Mouse (Mus musculus) hindbrain, embryonic 13.5 days (tissue): Measurements from ENCODE around the gene Ralgapa2. TPM values are rescaled to one million over a fixed set of nuclear protein-coding genes. Genes with fewer than 3 reads are reported as not detected.

Experiments
- ATAC-seq: fragments of 200-750 bp; cut with Nextera tagmentation; 2 replicates; pipeline ENCODE4 v1.8.0; 2017; ENCODE audit warnings: moderate TSS enrichment; ENCODE audit not compliant: low FRiP score
- H3K27ac ChIP-seq: fragments of 300-500 bp; sonication (generic); 2 replicates; pipeline ENCODE4 v1.5.1; 2015; ENCODE audit warnings: inconsistent platforms, mild to moderate bottlenecking, moderate library complexity
- H3K27me3 ChIP-seq: fragments of 300-500 bp; sonication (generic); 2 replicates; pipeline ENCODE4 v1.6.1; 2015; ENCODE audit warnings: mild to moderate bottlenecking, inconsistent platforms
- H3K36me3 ChIP-seq: fragments of 300-500 bp; sonication (generic); 2 replicates; pipeline ENCODE4 v1.6.1; 2015; ENCODE audit warnings: mild to moderate bottlenecking, inconsistent platforms
- H3K4me1 ChIP-seq: fragments of 300-500 bp; sonication (generic); replicated peaks from 2 replicates; pipeline ENCODE4 v1.6.1; 2015; ENCODE audit warnings: inconsistent platforms
- H3K4me2 ChIP-seq: fragments of 300-500 bp; sonication (generic); 2 replicates; pipeline ENCODE4 v1.6.1; 2015; ENCODE audit warnings: inconsistent platforms, mild to moderate bottlenecking, moderate library complexity
- H3K4me3 ChIP-seq: fragments of 300-500 bp; sonication (generic); 2 replicates; pipeline ENCODE4 v1.5.1; 2015; ENCODE audit warnings: mild to moderate bottlenecking, inconsistent platforms
- H3K9ac ChIP-seq: fragments of 300-500 bp; sonication (generic); 2 replicates; pipeline ENCODE4 v1.6.1; 2015; ENCODE audit warnings: mild to moderate bottlenecking, inconsistent platforms
- H3K9me3 ChIP-seq: fragments of 300-500 bp; sonication (generic); 2 replicates; pipeline ENCODE4 v1.6.1; 2016; ENCODE audit warnings: inconsistent platforms
- WGBS: fragments of 180-500 bp; shearing (Covaris S2); methylation state at CpG from one replicate; pipeline ENCODE4 v1.1.7; 2015; 5-methylcytosine and 5-hydroxymethylcytosine counted together
- polyA plus RNA-seq: library from polyadenylated mRNA; unstranded; fragments of >200 nt; fragmentation: Nextera tagmentation; extraction: Ambion mirVana; gene quantifications from 2 replicates; pipeline ENCODE4 v1.2.1, GENCODE M21; 2015

Ralgapa2 gene
- polyA plus RNA-seq, 1 experiment from 2014 or later: 13.2 TPM

GRCm38 (mm10) chr2:146493354-146493946 lies 18.7 kb downstream of the Ralgapa2 start:
- no peak overlapping the region for H3K4me2 ChIP-seq
- no peak overlapping the region for H3K27ac ChIP-seq
- no peak for ATAC-seq
- no peaks in the 10 kb centered on the region for H3K27me3 ChIP-seq
- H3K4me1 ChIP-seq: no peaks in the 10 kb centered on the region; the same call in 1 of the 2 replicates
- no peak overlapping the region for H3K4me3 ChIP-seq
- WGBS: 97% methylated on average over 1 of the region's 1 CpGs
- H3K9ac ChIP-seq: no peak overlapping the region
- no peaks in the 10 kb centered on the region for H3K36me3 ChIP-seq
- no peaks in the 10 kb centered on the region for H3K9me3 ChIP-seq

GRCm38 (mm10) chr2:146491830-146492610 lies 20.1 kb downstream of the Ralgapa2 start:
- Histone ChIP-seq H3K36me3 (no peaks in the 10 kb centered on the region), H3K27me3 (no peaks in the 10 kb centered on the region), H3K4me3 (no peak overlapping the region), H3K27ac (no peak overlapping the region), H3K9me3 (no peaks in the 10 kb centered on the region), H3K4me1 (no peaks in the 10 kb centered on the region; the same call in 1 of the 2 replicates), H3K9ac (no peak overlapping the region), H3K4me2 (no peak overlapping the region)
- ATAC-seq: no peak
- 94% methylated on average over 5 of the region's 5 CpGs for WGBS

- Histone ChIP-seq H3K27ac (no peak overlapping the region), H3K36me3 (no peaks in the 10 kb centered on the region), H3K9me3 (no peaks in the 10 kb centered on the region), H3K4me1 (no peaks in the 10 kb centered on the region; the same call in 1 of the 2 replicates), H3K4me3 (no peak overlapping the region), H3K4me2 (no peak overlapping the region), H3K27me3 (no peaks in the 10 kb centered on the region), H3K9ac (no peak overlapping the region)
- no peak for ATAC-seq
- 94% methylated on average over 1 of the region's 1 CpGs for WGBS
Observed at GRCm38 (mm10) chr2:146490926-146491325, 21.2 kb downstream of the Ralgapa2 start.

- H3K9me3 ChIP-seq: no peaks in the 10 kb centered on the region
- H3K9ac ChIP-seq: no peak overlapping the region
- H3K36me3 ChIP-seq: peaks cover 13% of the 10 kb centered on the region; the same call in 1 of the 2 replicates
- H3K4me2 ChIP-seq: no peak overlapping the region
- ATAC-seq: no peak
- no peak overlapping the region for H3K27ac ChIP-seq
- no peak overlapping the region for H3K4me3 ChIP-seq
- no peaks in the 10 kb centered on the region for H3K27me3 ChIP-seq
- 94% methylated on average over 3 of the region's 3 CpGs for WGBS
- no peaks in the 10 kb centered on the region for H3K4me1 ChIP-seq
Observed at GRCm38 (mm10) chr2:146488291-146488690, 23.9 kb downstream of the Ralgapa2 start.

- ATAC-seq: no peak
- no peak overlapping the region for H3K4me3 ChIP-seq
- H3K27me3 ChIP-seq: no peaks in the 10 kb centered on the region
- no peak overlapping the region for H3K27ac ChIP-seq
- H3K36me3 ChIP-seq: peaks cover 30% of the 10 kb centered on the region
- H3K9ac ChIP-seq: no peak overlapping the region
- no peaks in the 10 kb centered on the region for H3K9me3 ChIP-seq
- H3K4me1 ChIP-seq: no peaks in the 10 kb centered on the region
- H3K4me2 ChIP-seq: no peak overlapping the region
Observed at GRCm38 (mm10) chr2:146482859-146483258, 29.3 kb downstream of the Ralgapa2 start.

- peaks cover 16% of the 10 kb centered on the region for H3K36me3 ChIP-seq
- H3K4me3 ChIP-seq: no peak overlapping the region
- no peak overlapping the region for H3K4me2 ChIP-seq
- no peak overlapping the region for H3K9ac ChIP-seq
- H3K4me1 ChIP-seq: no peaks in the 10 kb centered on the region
- ATAC-seq: no peak
- H3K27ac ChIP-seq: no peak overlapping the region
- H3K9me3 ChIP-seq: no peaks in the 10 kb centered on the region
- H3K27me3 ChIP-seq: no peaks in the 10 kb centered on the region
- 92% methylated on average over 4 of the region's 4 CpGs for WGBS
Observed at GRCm38 (mm10) chr2:146477491-146477890, 34.7 kb downstream of the Ralgapa2 start.

- ATAC-seq: no peak
- no peaks in the 10 kb centered on the region for H3K9me3 ChIP-seq
- 95% methylated on average over 5 of the region's 6 CpGs for WGBS
- no peak overlapping the region for H3K4me2 ChIP-seq
- H3K4me3 ChIP-seq: no peak overlapping the region
- no peak overlapping the region for H3K9ac ChIP-seq
- H3K27me3 ChIP-seq: no peaks in the 10 kb centered on the region
- no peaks in the 10 kb centered on the region for H3K4me1 ChIP-seq
- H3K27ac ChIP-seq: no peak overlapping the region
- H3K36me3 ChIP-seq: peaks cover 13% of the 10 kb centered on the region
Observed at GRCm38 (mm10) chr2:146476428-146476972, 35.6 kb downstream of the Ralgapa2 start.

- Histone ChIP-seq H3K9ac (no peak overlapping the region), H3K27me3 (no peaks in the 10 kb centered on the region), H3K4me3 (no peak overlapping the region)
Observed at GRCm38 (mm10) chr2:146476001-146476400, 36.1 kb downstream of the Ralgapa2 start.

GRCm38 (mm10) chr2:146470947-146471346 lies 41.2 kb downstream of the Ralgapa2 start:
- H3K4me3 ChIP-seq: no peak overlapping the region
- no peaks in the 10 kb centered on the region for H3K9me3 ChIP-seq
- H3K4me2 ChIP-seq: no peak overlapping the region
- WGBS: 61% methylated on average over 5 of the region's 5 CpGs
- no peaks in the 10 kb centered on the region for H3K36me3 ChIP-seq
- 0 out of 2 replicates have a peak, but pooled peaks cover 6% of the 10 kb centered on the region for H3K4me1 ChIP-seq
- no peak overlapping the region for H3K9ac ChIP-seq
- no peak overlapping the region for H3K27ac ChIP-seq
- H3K27me3 ChIP-seq: no peaks in the 10 kb centered on the region
- ATAC-seq: no peak

More at GRCm38 (mm10) chr2:146476001-146476400, 36.1 kb downstream of the Ralgapa2 start:
- Histone ChIP-seq H3K4me1 (0 out of 2 replicates have a peak, but pooled peaks cover 2% of the 10 kb centered on the region), H3K9me3 (no peaks in the 10 kb centered on the region), H3K4me2 (no peak overlapping the region), H3K27ac (no peak overlapping the region), H3K36me3 (peaks cover 9% of the 10 kb centered on the region; the same call in 1 of the 2 replicates)
- no peak for ATAC-seq

GRCm38 (mm10) chr2:146469707-146470420 lies 42.3 kb downstream of the Ralgapa2 start:
- H3K36me3 ChIP-seq: no peaks in the 10 kb centered on the region
- H3K9me3 ChIP-seq: no peaks in the 10 kb centered on the region
- no peaks in the 10 kb centered on the region for H3K27me3 ChIP-seq
- no peak overlapping the region for H3K9ac ChIP-seq
- H3K4me2 ChIP-seq: no peak overlapping the region
- 0 out of 2 replicates have a peak, but pooled peaks cover 6% of the 10 kb centered on the region for H3K4me1 ChIP-seq
- no peak overlapping the region for H3K4me3 ChIP-seq
- peak; percentile 77; the same call in 1 of the 2 replicates for ATAC-seq
- H3K27ac ChIP-seq: no peak overlapping the region
- WGBS: 61% methylated on average over 12 of the region's 12 CpGs

- Histone ChIP-seq H3K9ac (no peak overlapping the region), H3K4me3 (no peak overlapping the region), H3K4me1 (0 out of 2 replicates have a peak, but pooled peaks cover 6% of the 10 kb centered on the region), H3K27ac (no peak overlapping the region), H3K9me3 (no peaks in the 10 kb centered on the region), H3K27me3 (no peaks in the 10 kb centered on the region), H3K4me2 (no peak overlapping the region), H3K36me3 (no peaks in the 10 kb centered on the region)
- 89% methylated on average over 2 of the region's 2 CpGs for WGBS
- no peak for ATAC-seq
Observed at GRCm38 (mm10) chr2:146468898-146469297, 43.2 kb downstream of the Ralgapa2 start.

- H3K36me3 ChIP-seq: no peaks in the 10 kb centered on the region
- no peak for ATAC-seq
- 95% methylated on average over 4 of the region's 4 CpGs for WGBS
- no peak overlapping the region for H3K27ac ChIP-seq
- H3K4me1 ChIP-seq: 0 out of 2 replicates have a peak, but pooled peaks cover 6% of the 10 kb centered on the region
- H3K9ac ChIP-seq: no peak overlapping the region
- H3K9me3 ChIP-seq: no peaks in the 10 kb centered on the region
- H3K4me2 ChIP-seq: no peak overlapping the region
- no peak overlapping the region for H3K4me3 ChIP-seq
- no peaks in the 10 kb centered on the region for H3K27me3 ChIP-seq
Observed at GRCm38 (mm10) chr2:146468016-146468415, 44.1 kb downstream of the Ralgapa2 start.
